ENCODE assay signal across 23 mouse cellular contexts in genomic region chr5:37212938-37213708, GRCm38 (mm10). TPM values are rescaled to one million over a fixed set of nuclear protein-coding genes. Genes with fewer than 3 reads are reported as not detected.
DNase-seq lines count a peak whose midpoint lies in the region; ATAC-seq and TF ChIP-seq lines count a peak whose summit lies in the region.
"Had no signal": no experiment of that assay in that cellular context is flagged by ENCODE, and none has a peak within 500 bp of the region (broad histone marks: within the 10 kb centered on the region; RNA-seq: fewer than 3 reads in every experiment).

No protein-coding gene starts in this region.

- peaks cover 2% of the 10 kb centered on the region; the same call in 1 of the 2 replicates for H3K27me3 ChIP-seq in embryonic facial prominence, embryonic 13.5 days
- H3K27me3 ChIP-seq in embryonic facial prominence, embryonic 10.5 days (replicated peaks; ENCODE audit: low read depth, poor library complexity, severe bottlenecking): no peaks in the 10 kb centered on the region
- no peaks in the 10 kb centered on the region for H3K27me3 ChIP-seq in hindbrain, postnatal 0 days (ENCODE audit: insufficient read depth, low read length)
- H3K27me3 ChIP-seq in hindbrain, embryonic 14.5 days (ENCODE audit: control insufficient read depth, insufficient read depth, low read length): no peaks in the 10 kb centered on the region
- H3K27me3 ChIP-seq in neural tube, embryonic 13.5 days: no peaks in the 10 kb centered on the region
- H3K27me3 ChIP-seq: embryonic facial prominence, embryonic 15.5 days; forebrain, embryonic 15.5 days had no signal

- no peaks in the 10 kb centered on the region for H3K4me1 ChIP-seq in embryonic facial prominence, embryonic 13.5 days
- no peaks in the 10 kb centered on the region for H3K4me1 ChIP-seq in embryonic facial prominence, embryonic 10.5 days
- no peaks in the 10 kb centered on the region for H3K4me1 ChIP-seq in hindbrain, postnatal 0 days (ENCODE audit: insufficient read depth, low read length)
- peaks cover 21% of the 10 kb centered on the region for H3K4me1 ChIP-seq in hindbrain, embryonic 14.5 days (replicated peaks; ENCODE audit: control insufficient read depth, insufficient read depth, low read length)
- H3K4me1 ChIP-seq in neural tube, embryonic 13.5 days (replicated peaks): peaks cover 46% of the 10 kb centered on the region
- H3K4me1 ChIP-seq: embryonic facial prominence, embryonic 15.5 days; forebrain, embryonic 10.5 days; forebrain, embryonic 15.5 days; heart, embryonic 12.5 days had no signal

- TF ChIP-seq CTCF in hindbrain, postnatal 0 days (IDR thresholded peaks at IDR 0.05; ENCODE audit: low read depth): no peak

- H3K9ac ChIP-seq in embryonic facial prominence, embryonic 13.5 days: no peak overlapping the region
- no peak overlapping the region for H3K9ac ChIP-seq in hindbrain, postnatal 0 days (replicated peaks; ENCODE audit: low read length)
- no peak overlapping the region for H3K9ac ChIP-seq in hindbrain, embryonic 14.5 days
- no peak overlapping the region for H3K9ac ChIP-seq in neural tube, embryonic 13.5 days
- H3K9ac ChIP-seq: embryonic facial prominence, embryonic 15.5 days; forebrain, embryonic 15.5 days; heart, embryonic 12.5 days had no signal

- peak; percentile 32; the same call in 1 of the 2 replicates for ATAC-seq in embryonic facial prominence, embryonic 13.5 days (ENCODE audit: insufficient number of reproducible peaks, insufficient read depth, low FRiP score, low TSS enrichment, low read depth)
- peak; percentile 41; the same call in 1 of the 2 replicates for ATAC-seq in hindbrain, postnatal 0 days
- no peak for ATAC-seq in hindbrain, embryonic 14.5 days (ENCODE audit: low FRiP score)
- no peak for ATAC-seq in neural tube, embryonic 13.5 days (ENCODE audit: low read depth)
- ATAC-seq: CD4-positive, CD25-positive, alpha-beta regulatory T cell, adult 4 months; forebrain, embryonic 15.5 days had no signal

- no peaks in the 10 kb centered on the region for H3K9me3 ChIP-seq in embryonic facial prominence, embryonic 13.5 days
- no peaks in the 10 kb centered on the region for H3K9me3 ChIP-seq in embryonic facial prominence, embryonic 10.5 days
- H3K9me3 ChIP-seq in hindbrain, postnatal 0 days (ENCODE audit: low read length): no peaks in the 10 kb centered on the region
- no peaks in the 10 kb centered on the region for H3K9me3 ChIP-seq in hindbrain, embryonic 14.5 days (ENCODE audit: control insufficient read depth, low read length)
- H3K9me3 ChIP-seq in neural tube, embryonic 13.5 days: 0 out of 2 replicates have a peak, but pooled peaks cover 4% of the 10 kb centered on the region
- H3K9me3 ChIP-seq: embryonic facial prominence, embryonic 15.5 days; forebrain, embryonic 15.5 days had no signal

- no peaks in the 10 kb centered on the region for H3K36me3 ChIP-seq in embryonic facial prominence, embryonic 13.5 days
- H3K36me3 ChIP-seq in embryonic facial prominence, embryonic 10.5 days (replicated peaks): no peaks in the 10 kb centered on the region
- H3K36me3 ChIP-seq in hindbrain, postnatal 0 days (ENCODE audit: insufficient read depth, low read length): no peaks in the 10 kb centered on the region
- no peaks in the 10 kb centered on the region for H3K36me3 ChIP-seq in hindbrain, embryonic 14.5 days (replicated peaks; ENCODE audit: control insufficient read depth, insufficient read depth)
- H3K36me3 ChIP-seq in neural tube, embryonic 13.5 days: no peaks in the 10 kb centered on the region
- H3K36me3 ChIP-seq: embryonic facial prominence, embryonic 15.5 days; forebrain, embryonic 10.5 days; forebrain, embryonic 15.5 days; G1E; heart, embryonic 12.5 days; hindbrain, embryonic 10.5 days had no signal

- H3K27ac ChIP-seq in embryonic facial prominence, embryonic 13.5 days: no peak overlapping the region
- no peak overlapping the region for H3K27ac ChIP-seq in embryonic facial prominence, embryonic 10.5 days (replicated peaks)
- H3K27ac ChIP-seq in hindbrain, postnatal 0 days: no peak overlapping the region
- no peak overlapping the region for H3K27ac ChIP-seq in hindbrain, embryonic 14.5 days
- 0 out of 2 replicates have a peak overlapping the region, but pooled peaks have one; percentile 85 for H3K27ac ChIP-seq in neural tube, embryonic 13.5 days (replicated peaks)
- H3K27ac ChIP-seq: embryonic facial prominence, embryonic 15.5 days; forebrain, embryonic 10.5 days; forebrain, embryonic 15.5 days; gastrocnemius, adult 2 months had no signal

- H3K4me3 ChIP-seq in embryonic facial prominence, embryonic 13.5 days: no peak overlapping the region
- no peak overlapping the region for H3K4me3 ChIP-seq in embryonic facial prominence, embryonic 10.5 days
- no peak overlapping the region for H3K4me3 ChIP-seq in hindbrain, postnatal 0 days (ENCODE audit: low read length)
- H3K4me3 ChIP-seq in hindbrain, embryonic 14.5 days (replicated peaks; ENCODE audit: low read length): no peak overlapping the region
- H3K4me3 ChIP-seq in neural tube, embryonic 13.5 days: no peak overlapping the region
- H3K4me3 ChIP-seq: embryonic facial prominence, embryonic 15.5 days; erythroblast, embryonic 14.5 days; forebrain, embryonic 10.5 days; forebrain, embryonic 15.5 days; gastrocnemius, adult 2 months; heart, embryonic 12.5 days; hindbrain, embryonic 10.5 days had no signal

- WGBS in embryonic facial prominence, embryonic 13.5 days: 84% methylated on average over 9 of the region's 9 CpGs
- 92% methylated on average over 9 of the region's 9 CpGs for whole genome bisulfite sequencing in embryonic facial prominence, embryonic 10.5 days
- WGBS in hindbrain, postnatal 0 days: 58% methylated on average over 9 of the region's 9 CpGs
- WGBS in hindbrain, embryonic 14.5 days: 75% methylated on average over 9 of the region's 9 CpGs
- 67% methylated on average over 9 of the region's 9 CpGs for WGBS in neural tube, embryonic 13.5 days

- no peak overlapping the region for H3K4me2 ChIP-seq in embryonic facial prominence, embryonic 13.5 days
- H3K4me2 ChIP-seq in hindbrain, postnatal 0 days (ENCODE audit: low read depth, low read length): no peak overlapping the region
- no peak overlapping the region for H3K4me2 ChIP-seq in hindbrain, embryonic 14.5 days (replicated peaks)
- no peak overlapping the region for H3K4me2 ChIP-seq in neural tube, embryonic 13.5 days
- H3K4me2 ChIP-seq: embryonic facial prominence, embryonic 15.5 days; forebrain, embryonic 15.5 days; heart, embryonic 12.5 days had no signal

- no peak for DNase-seq in embryonic facial prominence, embryonic 10.5 days (ENCODE audit: low spot score)
- DNase-seq in hindbrain, postnatal 0 days (ENCODE audit: low spot score): no peak
- no peak for DNase-seq in hindbrain, embryonic 14.5 days (ENCODE audit: low spot score)
- DNase-seq in neural tube, embryonic 10.5 days (ENCODE audit: extremely low spot score, low spot score): no peak
- DNase-seq in MN1 (ENCODE audit: low spot score): peak; percentile 44
- no peak for DNase-seq in lung, postnatal 14 days
- DNase-seq: adrenal gland, postnatal 10 days; B cell, adult 2 months; cerebellum, adult 18-20 months; cerebellum, adult 9-11 months; gastrocnemius, adult 2 months; gastrocnemius, postnatal 25 days had no signal

RNA-seq across cellular contexts. Expression of gene Crmp1, which starts 28.6 kb away (rescaled TPM):
- 23.5 and 26.4 TPM in 2 replicates for polyA plus RNA-seq in embryonic facial prominence, embryonic 13.5 days (2015; fragmentation: Nextera tagmentation; extraction: Ambion mirVana)
- 80.2 and 88.4 TPM in 2 replicates for polyA plus RNA-seq in embryonic facial prominence, embryonic 10.5 days (2016; fragmentation: Nextera tagmentation; extraction: Ambion mirVana)
- 1,015 and 1,414 TPM in 2 replicates for total RNA-seq in hindbrain, postnatal 0 days (2014; rRNA removed)
- polyA plus RNA-seq in hindbrain, postnatal 0 days (2015; fragmentation: Nextera tagmentation; extraction: Ambion mirVana): 607 and 697 TPM in 2 replicates
- 907 and 1,000 TPM in 2 replicates for polyA plus RNA-seq in hindbrain, embryonic 14.5 days (2014; fragmentation: Nextera tagmentation; extraction: Ambion mirVana)
- 739 and 776 TPM in 2 replicates for polyA plus RNA-seq in neural tube, embryonic 13.5 days (2015; fragmentation: Nextera tagmentation; extraction: Ambion mirVana)
- total RNA-seq: G1E; granulocyte monocyte progenitor cell, adult 5-6 weeks had no signal
- polyA plus RNA-seq: erythroblast, embryonic 14.5 days; G1E had no signal

Comparison
In these comparisons a context has a peak if more than half of its experiments do, and no peak if none do; other contexts are left out.
1. ATAC-seq: peak in embryonic facial prominence, embryonic 13.5 days (single experiment) and hindbrain, postnatal 0 days (single experiment); none in hindbrain, embryonic 14.5 days (single experiment) and neural tube, embryonic 13.5 days (single experiment).